Mouse (Mus musculus): Measurements from ENCODE around the gene Lrrk1. TPM values are rescaled to one million over a fixed set of nuclear protein-coding genes. Genes with fewer than 3 reads are reported as not detected.

Gene Lrrk1
- polyA plus RNA-seq, 1 experiment from 2014 or later = 11.9 TPM

GRCm38 (mm10) chr7:66222621-66223091 is 165.5 kb downstream of the Lrrk1 start:
- peak overlapping the region; percentile 22 for H3K27ac ChIP-seq (replicated peaks; ENCODE audit: low read depth, low read length)
- DNase-seq (ENCODE audit: low spot score) = peak; percentile 79
- H3K4me3 ChIP-seq (ENCODE audit: low read depth, low read length) = no peak overlapping the region
- H3K4me1 ChIP-seq (ENCODE audit: control insufficient read depth, insufficient read depth, low read length) = peaks cover 24% of the 10 kb centered on the region
- 0 out of 2 replicates have a peak overlapping the region, but pooled peaks have one; percentile 1 for H3K4me2 ChIP-seq (ENCODE audit: low read depth, low read length)
- 10% methylated on average over 8 of the region's 8 CpGs for WGBS
- H3K36me3 ChIP-seq (ENCODE audit: control insufficient read depth, insufficient read depth, low read length) = no peaks in the 10 kb centered on the region
- no peak overlapping the region for H3K9ac ChIP-seq (ENCODE audit: low read depth, low read length)
- no peaks in the 10 kb centered on the region for H3K27me3 ChIP-seq (replicated peaks; ENCODE audit: control insufficient read depth, insufficient read depth, low read length)
- peak; percentile 39; the same call in 1 of the 2 replicates for ATAC-seq (ENCODE audit: low read depth)
- H3K9me3 ChIP-seq (ENCODE audit: control insufficient read depth, low read length) = no peaks in the 10 kb centered on the region

- Histone ChIP-seq H3K4me3 (ENCODE audit: low read depth, low read length) (no peak overlapping the region), H3K36me3 (ENCODE audit: control insufficient read depth, insufficient read depth, low read length) (no peaks in the 10 kb centered on the region), H3K27ac (replicated peaks; ENCODE audit: low read depth, low read length) (peak overlapping the region; percentile 91; the same call in 1 of the 2 replicates), H3K4me2 (ENCODE audit: low read depth, low read length) (no peak overlapping the region), H3K27me3 (replicated peaks; ENCODE audit: control insufficient read depth, insufficient read depth, low read length) (no peaks in the 10 kb centered on the region), H3K9ac (ENCODE audit: low read depth, low read length) (no peak overlapping the region), H3K4me1 (ENCODE audit: control insufficient read depth, insufficient read depth, low read length) (peaks cover 31% of the 10 kb centered on the region), H3K9me3 (ENCODE audit: control insufficient read depth, low read length) (no peaks in the 10 kb centered on the region)
- DNase-seq (ENCODE audit: low spot score) = no peak
- 74% methylated on average over 4 of the region's 4 CpGs for WGBS
- ATAC-seq (ENCODE audit: low read depth) = no peak
These were observed 168.3 kb downstream of the Lrrk1 start for GRCm38 (mm10) chr7:66219794-66220227.

GRCm38 (mm10) chr7:66219028-66219793 is 168.9 kb downstream of the Lrrk1 start:
- no peaks in the 10 kb centered on the region for H3K9me3 ChIP-seq (ENCODE audit: control insufficient read depth, low read length)
- no peak overlapping the region for H3K4me3 ChIP-seq (ENCODE audit: low read depth, low read length)
- no peaks in the 10 kb centered on the region for H3K36me3 ChIP-seq (ENCODE audit: control insufficient read depth, insufficient read depth, low read length)
- H3K9ac ChIP-seq (ENCODE audit: low read depth, low read length) = no peak overlapping the region
- H3K27ac ChIP-seq (replicated peaks; ENCODE audit: low read depth, low read length) = peak overlapping the region; percentile 91
- no peaks in the 10 kb centered on the region for H3K27me3 ChIP-seq (replicated peaks; ENCODE audit: control insufficient read depth, insufficient read depth, low read length)
- DNase-seq (ENCODE audit: low spot score) = peak; percentile 66
- no peak for ATAC-seq (ENCODE audit: low read depth)
- no peak overlapping the region for H3K4me2 ChIP-seq (ENCODE audit: low read depth, low read length)
- WGBS = 78% methylated on average over 4 of the region's 4 CpGs
- peaks cover 31% of the 10 kb centered on the region for H3K4me1 ChIP-seq (ENCODE audit: control insufficient read depth, insufficient read depth, low read length)

GRCm38 (mm10) chr7:66218193-66219014 is 169.7 kb downstream of the Lrrk1 start:
- peak overlapping the region; percentile 24; the same call in 1 of the 2 replicates for H3K4me2 ChIP-seq (ENCODE audit: low read depth, low read length)
- H3K27me3 ChIP-seq (replicated peaks; ENCODE audit: control insufficient read depth, insufficient read depth, low read length) = no peaks in the 10 kb centered on the region
- H3K36me3 ChIP-seq (ENCODE audit: control insufficient read depth, insufficient read depth, low read length) = no peaks in the 10 kb centered on the region
- H3K9me3 ChIP-seq (ENCODE audit: control insufficient read depth, low read length) = no peaks in the 10 kb centered on the region
- WGBS = 17% methylated on average over 9 of the region's 9 CpGs
- no peak overlapping the region for H3K4me3 ChIP-seq (ENCODE audit: low read depth, low read length)
- peak; percentile 76 for ATAC-seq (ENCODE audit: low read depth)
- DNase-seq (ENCODE audit: low spot score) = peak; percentile 91
- H3K4me1 ChIP-seq (ENCODE audit: control insufficient read depth, insufficient read depth, low read length) = peaks cover 30% of the 10 kb centered on the region
- peak overlapping the region; percentile 91 for H3K27ac ChIP-seq (replicated peaks; ENCODE audit: low read depth, low read length)
- 0 out of 2 replicates have a peak overlapping the region, but pooled peaks have one; percentile 45 for H3K9ac ChIP-seq (ENCODE audit: low read depth, low read length)

- Histone ChIP-seq H3K9me3 (ENCODE audit: control insufficient read depth, low read length) (no peaks in the 10 kb centered on the region), H3K36me3 (ENCODE audit: control insufficient read depth, insufficient read depth, low read length) (no peaks in the 10 kb centered on the region), H3K4me1 (ENCODE audit: control insufficient read depth, insufficient read depth, low read length) (peaks cover 27% of the 10 kb centered on the region), H3K9ac (ENCODE audit: low read depth, low read length) (no peak overlapping the region), H3K4me2 (ENCODE audit: low read depth, low read length) (peak overlapping the region; percentile 24; the same call in 1 of the 2 replicates), H3K4me3 (ENCODE audit: low read depth, low read length) (no peak overlapping the region), H3K27me3 (replicated peaks; ENCODE audit: control insufficient read depth, insufficient read depth, low read length) (no peaks in the 10 kb centered on the region), H3K27ac (replicated peaks; ENCODE audit: low read depth, low read length) (peak overlapping the region; percentile 91)
- WGBS = 60% methylated on average over 7 of the region's 7 CpGs
- DNase-seq (ENCODE audit: low spot score) (no peak), ATAC-seq (ENCODE audit: low read depth) (no peak)
These were observed 170.5 kb downstream of the Lrrk1 start for GRCm38 (mm10) chr7:66217531-66218094.

- no peak overlapping the region for H3K4me3 ChIP-seq (ENCODE audit: low read depth, low read length)
- DNase-seq (ENCODE audit: low spot score) (no peak), ATAC-seq (ENCODE audit: low read depth) (no peak)
- no peaks in the 10 kb centered on the region for H3K27me3 ChIP-seq (replicated peaks; ENCODE audit: control insufficient read depth, insufficient read depth, low read length)
- H3K9ac ChIP-seq (ENCODE audit: low read depth, low read length) = no peak overlapping the region
- no peaks in the 10 kb centered on the region for H3K36me3 ChIP-seq (ENCODE audit: control insufficient read depth, insufficient read depth, low read length)
- H3K4me1 ChIP-seq (ENCODE audit: control insufficient read depth, insufficient read depth, low read length) = peaks cover 24% of the 10 kb centered on the region
- H3K9me3 ChIP-seq (ENCODE audit: control insufficient read depth, low read length) = no peaks in the 10 kb centered on the region
- no peak overlapping the region for H3K4me2 ChIP-seq (ENCODE audit: low read depth, low read length)
- H3K27ac ChIP-seq (replicated peaks; ENCODE audit: low read depth, low read length) = peak overlapping the region; percentile 91; the same call in 1 of the 2 replicates
- WGBS = 77% methylated on average over 7 of the region's 7 CpGs
These were observed 171.1 kb downstream of the Lrrk1 start for GRCm38 (mm10) chr7:66217011-66217410.

GRCm38 (mm10) chr7:66215911-66216310 is 172.2 kb downstream of the Lrrk1 start:
- H3K9me3 ChIP-seq (ENCODE audit: control insufficient read depth, low read length) = no peaks in the 10 kb centered on the region
- H3K4me2 ChIP-seq (ENCODE audit: low read depth, low read length) = no peak overlapping the region
- no peaks in the 10 kb centered on the region for H3K36me3 ChIP-seq (ENCODE audit: control insufficient read depth, insufficient read depth, low read length)
- no peak for ATAC-seq (ENCODE audit: low read depth)
- no peak for DNase-seq (ENCODE audit: low spot score)
- 83% methylated on average over 1 of the region's 1 CpGs for WGBS
- no peaks in the 10 kb centered on the region for H3K27me3 ChIP-seq (replicated peaks; ENCODE audit: control insufficient read depth, insufficient read depth, low read length)
- no peak overlapping the region for H3K9ac ChIP-seq (ENCODE audit: low read depth, low read length)
- no peak overlapping the region for H3K4me3 ChIP-seq (ENCODE audit: low read depth, low read length)
- peaks cover 24% of the 10 kb centered on the region for H3K4me1 ChIP-seq (ENCODE audit: control insufficient read depth, insufficient read depth, low read length)
- no peak overlapping the region for H3K27ac ChIP-seq (replicated peaks; ENCODE audit: low read depth, low read length)

GRCm38 (mm10) chr7:66214477-66214876 is 173.7 kb downstream of the Lrrk1 start:
- DNase-seq (ENCODE audit: low spot score) (no peak), ATAC-seq (ENCODE audit: low read depth) (no peak)
- H3K4me1 ChIP-seq (ENCODE audit: control insufficient read depth, insufficient read depth, low read length) = peaks cover 24% of the 10 kb centered on the region
- no peaks in the 10 kb centered on the region for H3K9me3 ChIP-seq (ENCODE audit: control insufficient read depth, low read length)
- no peak overlapping the region for H3K27ac ChIP-seq (replicated peaks; ENCODE audit: low read depth, low read length)
- H3K9ac ChIP-seq (ENCODE audit: low read depth, low read length) = no peak overlapping the region
- H3K4me2 ChIP-seq (ENCODE audit: low read depth, low read length) = no peak overlapping the region
- 72% methylated on average over 6 of the region's 6 CpGs for WGBS
- H3K4me3 ChIP-seq (ENCODE audit: low read depth, low read length) = no peak overlapping the region
- no peaks in the 10 kb centered on the region for H3K36me3 ChIP-seq (ENCODE audit: control insufficient read depth, insufficient read depth, low read length)
- no peaks in the 10 kb centered on the region for H3K27me3 ChIP-seq (replicated peaks; ENCODE audit: control insufficient read depth, insufficient read depth, low read length)

All from embryonic facial prominence, embryonic 14.5 days (tissue).